Mouse (Mus musculus): ENCODE measurements around the gene Chd8. TPM values are rescaled to one million over a fixed set of nuclear protein-coding genes. Genes with fewer than 3 reads are reported as not detected.

Gene Chd8
- polyA plus RNA-seq, 1 experiment from 2014 or later, result 42.4 TPM

DNA sequence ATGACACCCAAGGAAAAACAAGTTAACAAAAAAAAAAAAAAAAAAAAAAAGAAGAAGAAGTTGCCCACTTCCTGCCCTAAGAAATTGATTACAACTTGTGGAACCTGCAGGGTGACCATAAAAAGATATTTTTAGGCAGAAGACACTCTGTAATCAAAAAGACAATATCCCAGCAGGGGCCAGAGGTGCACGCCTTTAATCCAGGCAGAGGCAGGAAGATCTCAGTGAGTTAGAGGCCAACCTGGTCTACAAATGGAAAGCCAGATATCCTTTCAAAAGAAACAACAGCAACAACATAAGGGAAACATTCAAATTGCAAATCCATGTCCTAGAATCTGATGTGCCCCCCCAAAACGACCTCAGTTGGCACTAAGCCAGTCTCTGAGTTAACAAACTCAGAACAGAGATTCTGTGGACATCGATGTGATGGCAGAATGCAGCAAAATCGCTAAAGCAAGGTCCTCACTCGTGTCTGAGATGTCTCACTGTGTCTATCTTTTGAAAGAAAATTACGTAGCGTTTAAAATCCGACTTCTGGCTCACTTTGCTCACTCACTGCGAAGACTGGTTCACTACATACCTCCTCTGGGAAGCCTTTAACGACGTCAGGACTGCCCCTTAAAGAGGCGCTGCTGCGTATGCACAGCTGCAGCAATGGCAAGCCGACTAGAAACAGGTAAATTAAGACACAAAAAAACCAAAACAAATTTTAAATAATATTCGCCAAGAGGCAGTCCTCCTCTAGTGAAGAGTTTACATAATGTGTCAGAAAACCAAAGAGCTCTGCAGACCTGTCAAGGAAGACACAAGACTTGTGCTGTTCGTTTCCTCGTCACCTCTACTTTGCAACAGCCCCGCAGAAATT lies 1.0 kb downstream of the Chd8 start:
- H3K36me3 ChIP-seq, result peaks cover 8% of the 10 kb centered on the region
- WGBS, result 11% methylated on average over 18 of the region's 18 CpGs
- H3K9ac ChIP-seq, result peak overlapping the region; percentile 92
- H3K4me2 ChIP-seq, result peak overlapping the region; percentile 84
- no peaks in the 10 kb centered on the region for H3K9me3 ChIP-seq
- peaks cover 23% of the 10 kb centered on the region for H3K4me1 ChIP-seq (replicated peaks)
- no peaks in the 10 kb centered on the region for H3K27me3 ChIP-seq
- peak overlapping the region; percentile 96 for H3K27ac ChIP-seq
- H3K4me3 ChIP-seq, result peak overlapping the region; percentile 90
- no peak for ATAC-seq (ENCODE audit: low FRiP score)

DNA sequence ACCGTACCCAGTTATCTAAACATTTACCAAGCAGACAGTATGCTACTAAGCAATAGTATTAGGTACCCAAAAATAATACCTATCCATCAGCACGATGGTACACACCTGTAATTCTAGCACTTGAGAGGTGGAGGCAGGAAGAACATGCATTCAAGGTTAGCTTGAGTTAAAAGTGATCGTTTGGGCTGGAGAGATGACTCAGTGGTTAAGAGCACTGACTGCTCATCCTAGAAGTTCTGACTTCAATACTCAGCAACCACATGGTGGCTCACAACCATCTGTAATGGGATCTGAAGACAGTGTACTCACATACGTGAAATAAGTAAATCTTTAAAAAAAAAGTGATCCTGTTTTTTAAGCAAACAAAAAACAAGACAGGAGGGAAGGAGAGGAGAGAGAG lies 11.5 kb downstream of the Chd8 start:
- Histone ChIP-seq H3K36me3 (no peaks in the 10 kb centered on the region), H3K27me3 (no peaks in the 10 kb centered on the region), H3K9me3 (no peaks in the 10 kb centered on the region), H3K27ac (no peak overlapping the region), H3K9ac (no peak overlapping the region), H3K4me1 (replicated peaks) (peaks cover 23% of the 10 kb centered on the region), H3K4me2 (no peak overlapping the region), H3K4me3 (no peak overlapping the region)
- no peak for ATAC-seq (ENCODE audit: low FRiP score)
- 88% methylated on average over 4 of the region's 4 CpGs for WGBS

- Histone ChIP-seq H3K4me1 (replicated peaks) (peaks cover 23% of the 10 kb centered on the region), H3K9ac (peak overlapping the region; percentile 89), H3K27ac (peak overlapping the region; percentile 74), H3K27me3 (no peaks in the 10 kb centered on the region), H3K36me3 (no peaks in the 10 kb centered on the region), H3K4me3 (peak overlapping the region; percentile 71), H3K9me3 (no peaks in the 10 kb centered on the region), H3K4me2 (peak overlapping the region; percentile 80)
- 12% methylated on average over 7 of the region's 7 CpGs for WGBS
- no peak; the same call in 1 of the 2 replicates for ATAC-seq (ENCODE audit: low FRiP score)
Observed at GRCm38 (mm10) chr14:52244690-52245042, 12.9 kb downstream of the Chd8 start.

GRCm38 (mm10) chr14:52244041-52244689 lies 13.4 kb downstream of the Chd8 start:
- under 1% methylated on average over 32 of the region's 32 CpGs for WGBS

GRCm38 (mm10) chr14:52236216-52236615 lies 21.4 kb downstream of the Chd8 start:
- Histone ChIP-seq H3K27me3 (no peaks in the 10 kb centered on the region), H3K9ac (no peak overlapping the region), H3K27ac (no peak overlapping the region), H3K4me2 (no peak overlapping the region), H3K9me3 (no peaks in the 10 kb centered on the region), H3K36me3 (peaks cover 58% of the 10 kb centered on the region), H3K4me3 (no peak overlapping the region), H3K4me1 (replicated peaks) (no peaks in the 10 kb centered on the region)
- no peak for ATAC-seq (ENCODE audit: low FRiP score)
- WGBS, result 96% methylated on average over 1 of the region's 1 CpGs

More at GRCm38 (mm10) chr14:52244041-52244689, 13.4 kb downstream of the Chd8 start:
- Histone ChIP-seq H3K9ac (peak overlapping the region; percentile 89), H3K36me3 (no peaks in the 10 kb centered on the region), H3K27me3 (no peaks in the 10 kb centered on the region), H3K4me2 (peak overlapping the region; percentile 80), H3K9me3 (no peaks in the 10 kb centered on the region), H3K4me1 (replicated peaks) (peaks cover 23% of the 10 kb centered on the region), H3K27ac (peak overlapping the region; percentile 80), H3K4me3 (peak overlapping the region; percentile 71)
- ATAC-seq (ENCODE audit: low FRiP score), result peak; percentile 99

DNA sequence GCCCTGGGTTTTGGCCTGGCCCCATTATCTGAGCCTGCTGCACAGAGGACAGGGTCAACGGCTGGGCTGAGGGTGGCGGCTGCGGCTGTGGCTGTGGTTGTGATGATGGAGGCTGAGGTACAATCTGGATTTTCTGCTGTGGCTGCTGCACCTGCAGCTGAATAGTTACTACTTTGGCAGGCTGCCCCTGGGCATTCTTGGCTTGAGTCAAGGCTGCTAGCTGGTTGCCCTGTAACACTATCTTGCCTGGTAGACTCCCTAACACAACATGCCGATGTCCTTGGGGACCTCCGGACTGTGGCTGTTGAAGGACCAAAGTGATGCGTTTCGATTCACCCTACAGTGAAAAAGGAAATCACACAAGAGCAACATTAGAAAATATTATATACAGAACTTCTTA lies 22.4 kb downstream of the Chd8 start:
- 92% methylated on average over 7 of the region's 7 CpGs for WGBS
- Histone ChIP-seq H3K27me3 (no peaks in the 10 kb centered on the region), H3K9ac (no peak overlapping the region), H3K4me1 (replicated peaks) (no peaks in the 10 kb centered on the region), H3K36me3 (peaks cover 68% of the 10 kb centered on the region), H3K9me3 (no peaks in the 10 kb centered on the region), H3K4me3 (no peak overlapping the region), H3K27ac (no peak overlapping the region), H3K4me2 (no peak overlapping the region)
- ATAC-seq (ENCODE audit: low FRiP score), result no peak

- ATAC-seq (ENCODE audit: low FRiP score), result no peak
- no peak overlapping the region for H3K4me3 ChIP-seq
- 76% methylated on average over 6 of the region's 6 CpGs for WGBS
- H3K9ac ChIP-seq, result no peak overlapping the region
- no peak overlapping the region for H3K27ac ChIP-seq
- H3K27me3 ChIP-seq, result no peaks in the 10 kb centered on the region
- no peaks in the 10 kb centered on the region for H3K4me1 ChIP-seq (replicated peaks)
- H3K36me3 ChIP-seq, result peaks cover 91% of the 10 kb centered on the region
- no peaks in the 10 kb centered on the region for H3K9me3 ChIP-seq
- no peak overlapping the region for H3K4me2 ChIP-seq
Observed at GRCm38 (mm10) chr14:52232249-52232648, 25.3 kb downstream of the Chd8 start.

- no peak overlapping the region for H3K4me3 ChIP-seq
- H3K9ac ChIP-seq, result no peak overlapping the region
- H3K36me3 ChIP-seq, result peaks cover 92% of the 10 kb centered on the region
- H3K27ac ChIP-seq, result no peak overlapping the region
- no peaks in the 10 kb centered on the region for H3K27me3 ChIP-seq
- ATAC-seq (ENCODE audit: low FRiP score), result no peak
- 99% methylated on average over 2 of the region's 2 CpGs for WGBS
- H3K4me1 ChIP-seq (replicated peaks), result no peaks in the 10 kb centered on the region
- no peaks in the 10 kb centered on the region for H3K9me3 ChIP-seq
- no peak overlapping the region for H3K4me2 ChIP-seq
Observed at GRCm38 (mm10) chr14:52225972-52226371, 31.6 kb downstream of the Chd8 start.

DNA sequence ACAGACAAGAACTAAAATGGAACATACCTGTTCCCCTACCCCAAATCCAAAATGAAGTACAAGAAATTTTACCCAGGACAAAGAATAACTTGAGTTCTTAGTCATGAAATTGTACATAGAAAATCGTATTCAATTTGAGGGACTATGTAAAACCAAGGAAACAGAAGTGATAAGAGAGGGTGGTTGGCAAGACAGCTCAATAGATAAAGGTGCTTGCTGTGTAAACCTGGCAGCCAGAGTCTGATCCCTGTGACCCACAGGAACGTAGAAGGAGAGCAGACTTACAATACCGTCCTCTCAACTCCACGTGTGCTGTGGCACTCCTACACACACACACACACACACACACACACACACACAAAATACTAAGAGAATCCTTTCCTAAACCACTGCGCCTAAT lies 40.3 kb downstream of the Chd8 start:
- Histone ChIP-seq H3K36me3 (peaks cover 93% of the 10 kb centered on the region), H3K27ac (no peak overlapping the region), H3K9ac (no peak overlapping the region), H3K4me2 (no peak overlapping the region), H3K4me3 (no peak overlapping the region), H3K27me3 (no peaks in the 10 kb centered on the region), H3K4me1 (replicated peaks) (no peaks in the 10 kb centered on the region), H3K9me3 (no peaks in the 10 kb centered on the region)
- WGBS, result 91% methylated on average over 5 of the region's 5 CpGs
- ATAC-seq (ENCODE audit: low FRiP score), result no peak

- ATAC-seq (ENCODE audit: low FRiP score), result no peak
- Histone ChIP-seq H3K27me3 (no peaks in the 10 kb centered on the region), H3K4me2 (no peak overlapping the region), H3K27ac (no peak overlapping the region), H3K36me3 (peaks cover 42% of the 10 kb centered on the region), H3K4me1 (replicated peaks) (peaks cover 17% of the 10 kb centered on the region), H3K4me3 (no peak overlapping the region), H3K9me3 (no peaks in the 10 kb centered on the region), H3K9ac (no peak overlapping the region)
- 96% methylated on average over 4 of the region's 4 CpGs for WGBS
Observed at GRCm38 (mm10) chr14:52199412-52199811, 58.2 kb downstream of the Chd8 start.

DNA sequence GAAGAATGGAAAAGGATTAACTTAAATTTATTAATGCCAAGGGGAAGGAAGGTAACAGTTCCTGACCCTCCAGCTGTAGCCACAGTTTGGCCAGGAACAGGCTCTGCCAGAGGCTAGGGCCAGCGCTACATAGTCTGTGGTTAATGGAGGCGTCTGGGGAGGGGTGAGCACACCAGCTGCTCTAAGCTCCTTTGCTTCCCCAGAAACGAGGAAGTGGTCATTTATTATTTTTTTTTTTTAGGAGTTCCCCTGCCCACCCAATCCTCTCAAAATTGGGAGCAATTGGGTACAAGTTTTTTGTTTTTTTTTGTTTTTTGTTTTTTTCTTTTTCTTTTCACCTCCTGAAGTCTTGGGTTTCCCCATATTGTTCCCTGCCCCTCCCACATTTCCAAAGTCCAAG lies 59.4 kb downstream of the Chd8 start:
- no peaks in the 10 kb centered on the region for H3K9me3 ChIP-seq
- H3K4me3 ChIP-seq, result peak overlapping the region; percentile 98
- 32% methylated on average over 3 of the region's 3 CpGs for WGBS
- peak overlapping the region; percentile 82; the same call in 1 of the 2 replicates for H3K4me2 ChIP-seq
- H3K36me3 ChIP-seq, result peaks cover 32% of the 10 kb centered on the region
- no peak overlapping the region; the same call in 1 of the 2 replicates for H3K9ac ChIP-seq
- H3K27ac ChIP-seq, result no peak overlapping the region
- H3K4me1 ChIP-seq (replicated peaks), result peaks cover 17% of the 10 kb centered on the region
- no peaks in the 10 kb centered on the region for H3K27me3 ChIP-seq
- ATAC-seq (ENCODE audit: low FRiP score), result no peak

GRCm38 (mm10) chr14:52197156-52197878 lies 60.3 kb downstream of the Chd8 start, which contains the start of gene Supt16:
Gene Supt16 (minus strand): TSS chr14:52197416.
- Histone ChIP-seq H3K9me3 (no peaks in the 10 kb centered on the region), H3K4me2 (peak within 1 kb of the TSS; percentile 82), H3K4me3 (peak within 1 kb of the TSS; percentile 98), H3K27ac (peak within 1 kb of the TSS; percentile 96), H3K9ac (peak within 1 kb of the TSS; percentile 95), H3K27me3 (no peaks in the 10 kb centered on the region), H3K4me1 (replicated peaks) (peaks cover 17% of the 10 kb centered on the region), H3K36me3 (peaks cover 29% of the 10 kb centered on the region)
- WGBS, result under 1% methylated on average over 56 of the region's 59 CpGs
- ATAC-seq (ENCODE audit: low FRiP score), result peak; percentile 98

Measured in hindbrain, embryonic 13.5 days (tissue).